Mouse (Mus musculus) heart, embryonic 10.5 days (tissue): ENCODE results near the gene Ddx31. TPM values are rescaled to one million over a fixed set of nuclear protein-coding genes. Genes with fewer than 3 reads are reported as not detected.

ENCODE experiments used
- DNase-seq: peaks from one replicate; pipeline ENCODE4 v3.0.0-alpha.2; 2017; ENCODE audit warnings: low spot score
- H3K27ac ChIP-seq: fragments of 300-500 bp; sonication (generic); 2 replicates; pipeline ENCODE4 v1.5.1; 2016; ENCODE audit warnings: mild to moderate bottlenecking
- H3K27me3 ChIP-seq: fragments of 300-500 bp; sonication (generic); 2 replicates; pipeline ENCODE4 v1.6.1; 2016; ENCODE audit warnings: mild to moderate bottlenecking; ENCODE audit not compliant: poor library complexity, insufficient read depth, severe bottlenecking
- H3K36me3 ChIP-seq: fragments of 300-500 bp; sonication (generic); 2 replicates; pipeline ENCODE4 v1.6.1; 2016; ENCODE audit warnings: mild to moderate bottlenecking, moderate library complexity
- H3K4me1 ChIP-seq: fragments of 300-500 bp; sonication (generic); 2 replicates; pipeline ENCODE4 v1.6.1; 2016; ENCODE audit warnings: mild to moderate bottlenecking
- H3K4me3 ChIP-seq: fragments of 300-500 bp; sonication (generic); 2 replicates; pipeline ENCODE4 v1.5.1; 2016; ENCODE audit warnings: mild to moderate bottlenecking, moderate library complexity
- H3K9me3 ChIP-seq: fragments of 300-500 bp; sonication (generic); 2 replicates; pipeline ENCODE4 v1.6.1; 2016; ENCODE audit warnings: mild to moderate bottlenecking, moderate library complexity
- WGBS: fragments of 180-500 bp; shearing (Covaris S2); methylation state at CpG from one replicate; pipeline ENCODE4 v1.1.7; 2016; 5-methylcytosine and 5-hydroxymethylcytosine counted together
- polyA plus RNA-seq: library from polyadenylated mRNA; unstranded; fragments of >200 nt; fragmentation: Nextera tagmentation; extraction: Ambion mirVana; gene quantifications from 2 replicates; pipeline ENCODE4 v1.2.1, GENCODE M21; 2016

Gene Ddx31
- polyA plus RNA-seq, 1 experiment from 2014 or later = 15.0 TPM

- 86% methylated on average over 6 of the region's 6 CpGs for WGBS
- no peak for DNase-seq
- H3K36me3 ChIP-seq = peaks cover 65% of the 10 kb centered on the region
Measured at GRCm38 (mm10) chr2:28882826-28883485, 42.8 kb downstream of the Ddx31 start.

GRCm38 (mm10) chr2:28884914-28885313 is 44.7 kb downstream of the Ddx31 start:
- Histone ChIP-seq H3K4me1 (no peaks in the 10 kb centered on the region), H3K27ac (no peak overlapping the region), H3K4me3 (no peak overlapping the region), H3K36me3 (peaks cover 76% of the 10 kb centered on the region), H3K27me3 (no peaks in the 10 kb centered on the region), H3K9me3 (no peaks in the 10 kb centered on the region)
- 86% methylated on average over 4 of the region's 4 CpGs for WGBS
- no peak for DNase-seq

More at GRCm38 (mm10) chr2:28882826-28883485, 42.8 kb downstream of the Ddx31 start:
- H3K27ac ChIP-seq = no peak overlapping the region
- no peaks in the 10 kb centered on the region for H3K4me1 ChIP-seq
- H3K4me3 ChIP-seq = no peak overlapping the region
- no peaks in the 10 kb centered on the region for H3K27me3 ChIP-seq
- no peaks in the 10 kb centered on the region for H3K9me3 ChIP-seq

- 68% methylated on average over 1 of the region's 1 CpGs for WGBS
- H3K27me3 ChIP-seq = no peaks in the 10 kb centered on the region
Measured at GRCm38 (mm10) chr2:28892796-28893195, 52.6 kb downstream of the Ddx31 start.

GRCm38 (mm10) chr2:28893526-28893925 is 53.3 kb downstream of the Ddx31 start:
- 72% methylated on average over 6 of the region's 6 CpGs for WGBS
- Histone ChIP-seq H3K36me3 (peaks cover 85% of the 10 kb centered on the region), H3K9me3 (no peaks in the 10 kb centered on the region), H3K4me3 (no peak overlapping the region), H3K27ac (no peak overlapping the region), H3K4me1 (peaks cover 4% of the 10 kb centered on the region; the same call in 1 of the 2 replicates), H3K27me3 (no peaks in the 10 kb centered on the region)
- no peak for DNase-seq

More at GRCm38 (mm10) chr2:28892796-28893195, 52.6 kb downstream of the Ddx31 start:
- H3K4me3 ChIP-seq = no peak overlapping the region
- H3K4me1 ChIP-seq = no peaks in the 10 kb centered on the region
- no peak for DNase-seq
- no peaks in the 10 kb centered on the region for H3K9me3 ChIP-seq
- H3K27ac ChIP-seq = no peak overlapping the region
- H3K36me3 ChIP-seq = peaks cover 86% of the 10 kb centered on the region

GRCm38 (mm10) chr2:28895876-28896275 is 55.7 kb downstream of the Ddx31 start:
- Histone ChIP-seq H3K27me3 (no peaks in the 10 kb centered on the region), H3K4me3 (no peak overlapping the region), H3K36me3 (peaks cover 79% of the 10 kb centered on the region), H3K27ac (no peak overlapping the region), H3K9me3 (no peaks in the 10 kb centered on the region), H3K4me1 (peaks cover 4% of the 10 kb centered on the region; the same call in 1 of the 2 replicates)
- WGBS = 87% methylated on average over 7 of the region's 7 CpGs
- no peak for DNase-seq

GRCm38 (mm10) chr2:28897340-28897899 is 57.2 kb downstream of the Ddx31 start:
- peaks cover 3% of the 10 kb centered on the region; the same call in 1 of the 2 replicates for H3K27me3 ChIP-seq
- no peak for DNase-seq
- H3K4me3 ChIP-seq = no peak overlapping the region
- peaks cover 76% of the 10 kb centered on the region for H3K36me3 ChIP-seq
- H3K9me3 ChIP-seq = no peaks in the 10 kb centered on the region
- WGBS = 80% methylated on average over 4 of the region's 4 CpGs
- no peak overlapping the region for H3K27ac ChIP-seq
- peaks cover 4% of the 10 kb centered on the region; the same call in 1 of the 2 replicates for H3K4me1 ChIP-seq

- Histone ChIP-seq H3K27me3 (peaks cover 32% of the 10 kb centered on the region), H3K27ac (no peak overlapping the region), H3K4me3 (no peak overlapping the region), H3K4me1 (peaks cover 4% of the 10 kb centered on the region; the same call in 1 of the 2 replicates), H3K36me3 (peaks cover 56% of the 10 kb centered on the region), H3K9me3 (no peaks in the 10 kb centered on the region)
- WGBS = 91% methylated on average over 8 of the region's 8 CpGs
- DNase-seq = no peak
Measured at GRCm38 (mm10) chr2:28902291-28902690, 62.1 kb downstream of the Ddx31 start.

GRCm38 (mm10) chr2:28903871-28904270 is 63.7 kb downstream of the Ddx31 start:
- no peak overlapping the region for H3K4me3 ChIP-seq
- peaks cover 48% of the 10 kb centered on the region for H3K27me3 ChIP-seq
- peaks cover 10% of the 10 kb centered on the region for H3K4me1 ChIP-seq
- no peak for DNase-seq
- WGBS = 89% methylated on average over 5 of the region's 5 CpGs
- H3K27ac ChIP-seq = no peak overlapping the region
- no peaks in the 10 kb centered on the region for H3K9me3 ChIP-seq
- H3K36me3 ChIP-seq = peaks cover 45% of the 10 kb centered on the region

GRCm38 (mm10) chr2:28904786-28905185 is 64.6 kb downstream of the Ddx31 start:
- Histone ChIP-seq H3K27ac (no peak overlapping the region), H3K27me3 (peaks cover 57% of the 10 kb centered on the region)

GRCm38 (mm10) chr2:28905561-28905960 is 65.4 kb downstream of the Ddx31 start:
- Histone ChIP-seq H3K4me1 (peaks cover 18% of the 10 kb centered on the region), H3K36me3 (peaks cover 32% of the 10 kb centered on the region), H3K4me3 (no peak overlapping the region), H3K27me3 (peaks cover 65% of the 10 kb centered on the region), H3K9me3 (no peaks in the 10 kb centered on the region), H3K27ac (no peak overlapping the region)
- WGBS = 80% methylated on average over 4 of the region's 4 CpGs
- DNase-seq = no peak

More at GRCm38 (mm10) chr2:28904786-28905185, 64.6 kb downstream of the Ddx31 start:
- 80% methylated on average over 9 of the region's 9 CpGs for WGBS
- DNase-seq = no peak
- no peak overlapping the region for H3K4me3 ChIP-seq
- peaks cover 18% of the 10 kb centered on the region for H3K4me1 ChIP-seq
- no peaks in the 10 kb centered on the region for H3K9me3 ChIP-seq
- H3K36me3 ChIP-seq = peaks cover 40% of the 10 kb centered on the region

GRCm38 (mm10) chr2:28907691-28908388 is 67.6 kb downstream of the Ddx31 start:
- H3K36me3 ChIP-seq = peaks cover 21% of the 10 kb centered on the region
- H3K4me3 ChIP-seq = peak overlapping the region; percentile 52
- H3K4me1 ChIP-seq = peaks cover 22% of the 10 kb centered on the region
- no peak for DNase-seq
- H3K27ac ChIP-seq = no peak overlapping the region
- H3K9me3 ChIP-seq = no peaks in the 10 kb centered on the region
- 5% methylated on average over 10 of the region's 10 CpGs for WGBS
- H3K27me3 ChIP-seq = peaks cover 80% of the 10 kb centered on the region

- H3K9me3 ChIP-seq = no peaks in the 10 kb centered on the region
- peaks cover 22% of the 10 kb centered on the region for H3K4me1 ChIP-seq
- peaks cover 87% of the 10 kb centered on the region for H3K27me3 ChIP-seq
- H3K36me3 ChIP-seq = peaks cover 20% of the 10 kb centered on the region
- no peak overlapping the region for H3K27ac ChIP-seq
- 1% methylated on average over 39 of the region's 39 CpGs for WGBS
- no peak for DNase-seq
- H3K4me3 ChIP-seq = peak overlapping the region; percentile 52
Measured at GRCm38 (mm10) chr2:28908389-28909153, 68.4 kb downstream of the Ddx31 start.
